Mouse (Mus musculus) small intestine, adult 10 weeks (tissue): ENCODE measurements around the gene Cul1. TPM values are rescaled to one million over a fixed set of nuclear protein-coding genes. Genes with fewer than 3 reads are reported as not detected.

ENCODE experiments used
- polyA plus RNA-seq: library from polyadenylated mRNA; stranded (reverse); fragments of 350-450 nt; fragmentation: Illumina TruSeq; extraction: RNeasy Lipid Tissue Mini Kit (QIAGEN cat#74804); gene quantifications from one replicate; pipeline ENCODE4 v1.2.3, GENCODE M21; 2014; ENCODE audit warnings: low replicate concordance

Gene Cul1
- polyA plus RNA-seq: 163 TPM

DNA sequence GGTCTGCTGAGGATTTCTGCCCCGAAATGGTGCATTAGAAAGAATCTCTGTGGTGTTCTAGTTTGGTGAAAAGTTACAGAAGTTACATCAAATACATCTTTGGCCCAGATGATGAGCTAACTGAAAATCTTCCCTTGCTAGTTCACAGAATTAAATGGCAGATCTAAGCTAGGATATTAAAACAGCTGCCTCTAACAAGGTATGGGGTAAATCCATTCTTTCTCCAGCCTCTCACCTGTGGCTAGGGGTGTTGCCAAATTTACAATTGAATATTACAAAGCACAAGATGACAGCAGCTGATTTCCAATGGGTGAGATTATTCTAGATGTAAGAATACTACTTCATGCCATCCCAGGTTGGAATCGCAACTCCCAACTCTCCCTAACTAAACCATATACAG lies at the start of gene Cul1:
Cul1 (plus strand) TSS at position 301 of the 400 bp plus-strand sequence.

Other genes starting within 250 kb of the Cul1 start
- 83.1 TPM for gene Ezh2, start 141.9 kb downstream of the Cul1 start, polyA plus RNA-seq